8 mouse cellular contexts compared by ENCODE assay signal in genomic region chr11:93967381-93967780, GRCm38 (mm10). TPM values are rescaled to one million over a fixed set of nuclear protein-coding genes. Genes with fewer than 3 reads are reported as not detected.
A peak's percentile ranks its signal among the peaks of the same experiment; 100 is the strongest.
DNase-seq lines count a peak whose midpoint lies in the region; ATAC-seq and TF ChIP-seq lines count a peak whose summit lies in the region.

No protein-coding gene starts in this region.

- peaks cover 17% of the 10 kb centered on the region for H3K4me1 ChIP-seq in hindbrain, embryonic 12.5 days
- H3K4me1 ChIP-seq in midbrain, embryonic 14.5 days (ENCODE audit: control insufficient read depth, insufficient read depth, low read length), result peaks cover 8% of the 10 kb centered on the region; the same call in 1 of the 2 replicates

- intact Hi-C loops in left cerebral cortex, adult 2 months (cut with DNase I), result loop anchor here (5.0 to 10.0 kb wide), 3 partner anchors 75 to 307 kb away; partner anchors contain the start of gene Tob1
- intact Hi-C loops in left cerebral cortex, postnatal 36 days (cut with DNase I), result no loop called here

- TF ChIP-seq CTCF in left cerebral cortex, adult 2 months (IDR thresholded peaks at IDR 0.05), result no peak

- H3K4me2 ChIP-seq in hindbrain, embryonic 12.5 days (replicated peaks), result peak overlapping the region; percentile 64
- H3K4me2 ChIP-seq in midbrain, embryonic 14.5 days (ENCODE audit: low read length), result peak overlapping the region; percentile 83

- H3K36me3 ChIP-seq in hindbrain, embryonic 12.5 days, result peaks cover 33% of the 10 kb centered on the region
- peaks cover 34% of the 10 kb centered on the region for H3K36me3 ChIP-seq in midbrain, embryonic 14.5 days (ENCODE audit: control insufficient read depth, insufficient read depth, low read length)

- H3K9ac ChIP-seq in hindbrain, embryonic 12.5 days, result peak overlapping the region; percentile 66
- peak overlapping the region; percentile 81 for H3K9ac ChIP-seq in midbrain, embryonic 14.5 days (replicated peaks; ENCODE audit: low read length)

- peak; percentile 1; the same call in 1 of the 2 replicates for ATAC-seq in hindbrain, embryonic 12.5 days (ENCODE audit: low FRiP score)
- no peak for ATAC-seq in midbrain, embryonic 14.5 days (ENCODE audit: low FRiP score, low TSS enrichment)

- 7% methylated on average over 11 of the region's 11 CpGs for WGBS in hindbrain, embryonic 12.5 days
- WGBS in midbrain, embryonic 14.5 days, result 4% methylated on average over 11 of the region's 11 CpGs

- H3K9me3 ChIP-seq in hindbrain, embryonic 12.5 days (replicated peaks), result no peaks in the 10 kb centered on the region
- H3K9me3 ChIP-seq in midbrain, embryonic 14.5 days (ENCODE audit: control insufficient read depth, low read length), result no peaks in the 10 kb centered on the region

- peak overlapping the region; percentile 71 for H3K27ac ChIP-seq in left cerebral cortex, adult 2 months
- peak overlapping the region; percentile 79 for H3K27ac ChIP-seq in hindbrain, embryonic 12.5 days
- H3K27ac ChIP-seq in midbrain, embryonic 14.5 days (replicated peaks; ENCODE audit: low read depth, low read length), result peak overlapping the region; percentile 82

- no peaks in the 10 kb centered on the region for H3K27me3 ChIP-seq in hindbrain, embryonic 12.5 days
- no peaks in the 10 kb centered on the region for H3K27me3 ChIP-seq in midbrain, embryonic 14.5 days (ENCODE audit: control insufficient read depth, insufficient read depth, low read length)

- H3K4me3 ChIP-seq in left cerebral cortex, adult 2 months, result peak overlapping the region; percentile 70
- H3K4me3 ChIP-seq in hindbrain, embryonic 12.5 days, result peak overlapping the region; percentile 70
- peak overlapping the region; percentile 82 for H3K4me3 ChIP-seq in midbrain, embryonic 14.5 days (replicated peaks; ENCODE audit: low read depth, low read length)

- DNase-seq in left cerebral cortex, adult 2 months (ENCODE audit: extremely low spot score in 1 of 2, low spot score in 2 of 2), result no peak
- no peak for DNase-seq in left cerebral cortex, postnatal 36 days (ENCODE audit: low spot score in 2 of 2)
- peak; percentile 9 for DNase-seq in c-Kit-negative CD71-positive TER-119-positive erythroid progenitor cells, embryonic 14.5 days (ENCODE audit: low read depth, low spot score)
- peak; percentile 26 for DNase-seq in midbrain, embryonic 14.5 days
- DNase-seq in layer of hippocampus, adult 9-10 months (ENCODE audit: low spot score), result no peak
- no peak for DNase-seq in frontal cortex, adult 2 months (ENCODE audit: extremely low spot score in 1 of 2, low spot score in 1 of 2)
- no peak for DNase-seq in layer of hippocampus, postnatal 10 days (ENCODE audit: low spot score in 2 of 2)

RNA-seq across cellular contexts. Expression of gene Gm20390, which starts 0.7 kb away (rescaled TPM):
- total RNA-seq in left cerebral cortex, adult 2 months (2021), result 10 to 100 TPM; 85.3 to 97.9 TPM
- 100 to 1,000 TPM in 1 of 2 experiments, 10 to 100 TPM in 1; 82.1 to 108 TPM for total RNA-seq in left cerebral cortex, postnatal 36 days (2021)
- polyA plus RNA-seq in hindbrain, embryonic 12.5 days (2016; fragmentation: Nextera tagmentation; extraction: Ambion mirVana), result 327 and 355 TPM in 2 replicates
- polyA plus RNA-seq in midbrain, embryonic 14.5 days (2014; fragmentation: Nextera tagmentation; extraction: Ambion mirVana), result 269 and 321 TPM in 2 replicates
- polyA plus RNA-seq in frontal cortex, adult 2 months (2012; rRNA removed), result 71.9 and 76.2 TPM in 2 replicates
- total RNA-seq in layer of hippocampus, postnatal 10 days (2021), result 100 to 1,000 TPM; 160 to 220 TPM

RNA-seq across cellular contexts. Expression of gene Nme1, which starts 0.9 kb away (rescaled TPM):
- 100 to 1,000 TPM; 104 to 111 TPM for total RNA-seq in left cerebral cortex, adult 2 months (2021)
- 100 to 1,000 TPM; 109 to 116 TPM for total RNA-seq in left cerebral cortex, postnatal 36 days (2021)
- 172 and 210 TPM in 2 replicates for polyA plus RNA-seq in hindbrain, embryonic 12.5 days (2016; fragmentation: Nextera tagmentation; extraction: Ambion mirVana)
- polyA plus RNA-seq in midbrain, embryonic 14.5 days (2014; fragmentation: Nextera tagmentation; extraction: Ambion mirVana), result 439 and 597 TPM in 2 replicates
- 282 and 284 TPM in 2 replicates for polyA plus RNA-seq in frontal cortex, adult 2 months (2012; rRNA removed)
- total RNA-seq in layer of hippocampus, postnatal 10 days (2021), result 100 to 1,000 TPM in 1 of 2 experiments, 10 to 100 TPM in 1; 97.6 to 113 TPM

RNA-seq across cellular contexts. Expression of gene Nme2, which starts 11.3 kb away (rescaled TPM):
- 10 to 100 TPM; 72.6 to 83.4 TPM for total RNA-seq in left cerebral cortex, adult 2 months (2021)
- 10 to 100 TPM; 75.3 to 88.9 TPM for total RNA-seq in left cerebral cortex, postnatal 36 days (2021)
- polyA plus RNA-seq in hindbrain, embryonic 12.5 days (2016; fragmentation: Nextera tagmentation; extraction: Ambion mirVana), result 118 and 124 TPM in 2 replicates
- polyA plus RNA-seq in midbrain, embryonic 14.5 days (2014; fragmentation: Nextera tagmentation; extraction: Ambion mirVana), result 75.8 and 79.0 TPM in 2 replicates
- polyA plus RNA-seq in frontal cortex, adult 2 months (2012; rRNA removed), result 99.0 and 106 TPM in 2 replicates
- 100 to 1,000 TPM; 166 to 194 TPM for total RNA-seq in layer of hippocampus, postnatal 10 days (2021)

RNA-seq across cellular contexts. Expression of gene Spag9, which starts 28.5 kb away (rescaled TPM):
- 100 to 1,000 TPM; 289 to 291 TPM for total RNA-seq in left cerebral cortex, adult 2 months (2021)
- total RNA-seq in left cerebral cortex, postnatal 36 days (2021), result 100 to 1,000 TPM; 271 to 278 TPM
- 119 and 123 TPM in 2 replicates for polyA plus RNA-seq in hindbrain, embryonic 12.5 days (2016; fragmentation: Nextera tagmentation; extraction: Ambion mirVana)
- polyA plus RNA-seq in midbrain, embryonic 14.5 days (2014; fragmentation: Nextera tagmentation; extraction: Ambion mirVana), result 112 and 140 TPM in 2 replicates
- 127 and 139 TPM in 2 replicates for polyA plus RNA-seq in frontal cortex, adult 2 months (2012; rRNA removed)
- total RNA-seq in layer of hippocampus, postnatal 10 days (2021), result 100 to 1,000 TPM; 231 to 243 TPM

Comparison
In these comparisons a context has a peak if more than half of its experiments do, and no peak if none do; other contexts are left out.
1. DNase-seq: peak in c-Kit-negative CD71-positive TER-119-positive erythroid progenitor cells, embryonic 14.5 days (single experiment) and midbrain, embryonic 14.5 days (single experiment); none in left cerebral cortex, adult 2 months (0 of 2), left cerebral cortex, postnatal 36 days (0 of 2), layer of hippocampus, adult 9-10 months (single experiment), frontal cortex, adult 2 months (0 of 2) and layer of hippocampus, postnatal 10 days (0 of 2).
2. Peak in every context shown above with its lines, with median percentiles within 50 percentile points of each other: H3K27ac ChIP-seq and H3K4me3 ChIP-seq.